Mouse (Mus musculus): ENCODE data around the gene Inka2.

Inka2 gene

DNA sequence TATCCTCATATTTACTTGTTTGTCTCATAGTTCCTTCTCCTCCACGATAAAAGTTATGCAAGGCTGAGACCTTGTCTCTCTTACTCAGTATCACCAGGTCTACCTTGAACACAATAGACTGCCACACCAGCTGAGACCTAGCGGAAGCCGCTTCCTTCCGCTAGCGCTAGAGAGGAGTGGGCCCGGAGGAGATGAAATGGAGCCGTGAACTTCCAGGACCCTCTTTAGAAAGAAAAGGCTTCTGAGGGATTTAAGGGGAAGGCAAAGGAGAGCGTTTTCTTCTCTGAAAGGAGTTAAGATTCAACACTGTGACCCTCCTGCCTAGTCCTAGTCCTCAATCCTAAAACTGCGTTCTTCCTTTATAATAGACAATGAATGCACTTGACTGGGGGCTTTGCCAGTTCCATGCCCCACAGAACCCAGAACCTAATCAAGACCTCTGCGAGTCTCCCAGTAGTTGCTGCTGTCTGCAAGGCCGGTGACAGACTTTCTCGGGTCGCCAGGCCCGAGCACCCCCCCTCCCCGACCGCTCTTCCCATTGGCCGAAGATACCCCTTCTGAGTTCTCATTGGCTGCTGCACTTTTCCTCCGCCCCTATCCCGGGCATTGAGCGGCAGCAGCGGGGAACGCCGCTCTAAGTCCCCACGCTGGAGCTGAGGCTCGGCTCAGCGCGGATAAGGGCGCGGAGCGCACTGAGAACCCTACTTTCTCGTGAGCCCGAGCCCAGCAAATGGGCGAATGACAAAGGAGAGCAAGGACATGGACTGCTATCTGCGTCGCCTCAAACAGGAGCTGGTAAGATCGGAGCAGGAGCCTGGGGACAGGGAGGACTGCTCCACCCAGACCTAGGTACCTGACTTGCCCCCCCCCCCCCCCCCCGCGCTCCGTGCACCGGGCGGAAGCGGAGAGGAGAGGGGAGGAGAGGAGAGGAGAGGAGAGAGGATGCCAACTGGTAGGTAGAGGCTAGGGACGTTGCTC lies at the start of gene Inka2:
Inka2 (plus strand) TSS at position 569 of the 978 bp plus-strand sequence.
- DNase-seq: peak; percentile 64

DNA sequence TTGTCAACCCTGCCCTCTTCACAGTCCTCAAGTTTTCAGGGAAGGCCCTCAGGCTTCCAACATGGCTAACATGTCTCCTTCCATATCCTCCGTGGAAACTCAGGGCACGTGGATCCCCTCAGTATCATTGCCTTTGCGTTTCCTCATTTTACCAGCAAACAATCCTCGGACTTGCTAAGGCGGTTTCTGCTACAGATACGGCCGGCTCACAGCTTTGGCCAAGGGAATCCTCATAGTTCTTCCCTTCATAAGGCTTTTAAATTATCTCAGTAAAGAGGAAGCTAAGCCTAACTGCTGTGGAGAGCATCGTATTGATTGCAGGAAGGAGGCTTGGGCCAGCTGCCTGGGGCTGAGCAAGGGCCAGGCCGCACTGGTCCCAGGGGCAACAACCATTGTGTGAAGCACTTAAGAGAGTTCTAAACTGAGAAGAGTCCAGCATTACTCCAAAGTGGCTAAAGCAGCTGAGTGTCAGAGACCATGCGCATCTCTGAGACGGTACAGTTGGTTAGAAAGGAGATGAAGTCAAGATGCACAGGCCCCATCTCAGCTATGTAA lies 49.3 kb upstream of the Inka2 start:
- DNase-seq: no peak

DNA sequence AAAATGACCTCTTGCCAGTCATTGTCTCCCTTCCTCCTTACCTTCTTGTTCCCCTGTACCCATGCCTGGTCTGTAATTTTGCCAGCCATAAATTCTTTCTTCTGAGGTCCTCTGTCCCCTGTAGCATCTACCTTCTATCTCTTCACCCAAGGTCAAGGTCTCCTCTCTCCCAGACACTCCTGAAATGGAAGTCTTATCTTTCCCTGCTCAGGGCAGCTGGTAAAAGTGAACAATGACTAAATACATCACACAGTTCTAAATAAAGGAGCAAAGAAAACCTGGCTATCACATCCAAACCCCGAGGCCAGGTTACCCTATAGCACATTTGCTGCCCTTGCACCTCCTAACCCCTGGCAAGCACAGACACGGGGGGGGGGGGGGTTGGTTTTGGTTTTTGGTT lies 43.9 kb upstream of the Inka2 start:
- no peak for DNase-seq

DNA sequence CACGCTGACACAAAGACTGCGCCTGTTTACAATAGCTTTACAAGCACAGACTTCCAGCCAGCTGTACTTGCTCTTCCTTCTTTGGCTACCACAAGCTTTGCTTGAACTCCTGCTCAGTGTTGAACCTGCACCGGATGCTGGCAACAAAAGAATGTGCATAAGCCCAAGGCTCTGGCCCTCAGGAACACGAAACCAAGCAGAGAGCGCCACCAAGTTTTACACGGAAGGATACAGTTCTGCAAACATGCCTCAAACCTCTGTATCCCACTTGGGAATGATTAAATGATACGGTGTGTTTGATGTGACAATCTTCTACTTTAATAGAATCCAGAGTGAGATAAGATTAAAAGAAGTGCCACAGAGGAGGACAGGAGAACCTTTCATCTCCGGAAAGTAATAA lies 41.4 kb upstream of the Inka2 start:
- peak; percentile 26 for DNase-seq

DNA sequence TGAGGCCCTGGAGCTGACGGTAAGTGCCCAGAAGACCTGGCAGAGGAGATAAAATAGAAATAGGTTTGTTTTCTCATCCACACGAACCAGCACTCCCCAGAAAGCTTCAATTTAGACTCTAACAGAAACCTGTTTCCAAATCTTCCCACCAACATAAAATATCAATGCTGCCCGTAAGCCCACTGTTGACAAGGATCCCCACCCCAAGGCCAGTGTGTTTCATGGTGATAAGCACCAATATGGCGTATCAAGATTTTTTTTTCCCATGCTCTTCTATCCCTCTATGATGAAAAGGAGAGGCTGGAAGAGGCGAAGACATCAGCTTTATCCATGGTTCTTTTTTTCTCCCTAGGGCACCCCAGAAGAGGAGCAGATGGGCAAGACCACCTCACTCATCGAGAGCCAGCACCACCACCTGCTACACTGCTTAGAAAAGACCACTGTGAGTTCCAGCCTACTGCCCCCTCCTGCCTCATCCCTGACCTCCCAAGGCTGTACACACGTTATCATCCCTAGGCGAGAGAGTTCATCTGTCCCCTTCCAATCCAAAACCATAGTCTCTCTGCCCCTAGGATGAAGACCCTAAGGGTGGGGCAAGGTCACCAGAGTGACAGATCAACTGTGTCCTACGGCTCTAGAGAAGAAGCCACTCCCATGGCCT lies 39.2 kb upstream of the Inka2 start:
- DNase-seq: no peak

DNA sequence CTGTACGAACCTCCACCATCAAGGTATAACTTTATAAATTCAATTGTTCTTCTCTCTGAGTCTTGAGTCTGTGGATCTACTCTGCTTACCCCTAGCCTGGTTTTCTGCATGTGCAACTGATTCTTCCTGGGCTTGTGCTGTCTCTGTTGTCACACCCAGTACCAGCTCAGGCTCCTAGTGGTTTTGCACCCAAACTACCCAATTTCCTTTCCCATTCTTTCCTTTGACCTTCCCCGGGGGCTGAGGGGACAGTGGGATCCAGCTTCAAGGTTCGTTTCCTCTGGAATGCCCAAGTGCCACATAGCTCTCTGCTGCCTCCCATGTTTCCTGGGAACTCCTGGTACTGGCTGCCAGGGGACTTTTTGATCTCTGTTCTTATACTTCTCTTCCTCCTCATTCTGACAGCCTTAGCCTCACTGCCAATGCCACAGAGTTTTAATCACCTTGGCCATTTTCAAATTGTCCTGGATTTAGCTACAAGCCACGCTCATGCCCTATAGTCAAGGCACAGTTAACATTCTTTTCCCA lies 37.3 kb upstream of the Inka2 start:
- DNase-seq: no peak

DNA sequence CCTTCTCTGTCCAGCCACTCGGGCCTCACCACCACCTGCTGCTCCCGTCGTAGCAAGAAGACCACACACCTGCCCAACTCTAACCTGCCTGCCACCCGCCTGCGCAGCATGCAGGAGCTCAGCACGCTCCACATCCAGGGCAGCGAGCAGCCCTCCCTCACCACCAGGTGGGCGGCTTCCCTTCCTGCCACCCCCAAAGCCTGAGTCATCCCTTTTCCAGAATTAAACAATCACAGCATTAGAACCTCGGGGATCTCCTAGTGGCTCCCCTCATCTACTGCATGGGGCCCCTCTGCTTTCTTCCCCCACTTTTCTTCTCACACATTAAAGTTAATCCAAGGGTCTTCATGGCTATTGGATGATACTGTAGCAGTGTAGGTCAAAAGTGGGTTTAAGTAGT lies 36.2 kb upstream of the Inka2 start:
- DNase-seq: no peak

DNA sequence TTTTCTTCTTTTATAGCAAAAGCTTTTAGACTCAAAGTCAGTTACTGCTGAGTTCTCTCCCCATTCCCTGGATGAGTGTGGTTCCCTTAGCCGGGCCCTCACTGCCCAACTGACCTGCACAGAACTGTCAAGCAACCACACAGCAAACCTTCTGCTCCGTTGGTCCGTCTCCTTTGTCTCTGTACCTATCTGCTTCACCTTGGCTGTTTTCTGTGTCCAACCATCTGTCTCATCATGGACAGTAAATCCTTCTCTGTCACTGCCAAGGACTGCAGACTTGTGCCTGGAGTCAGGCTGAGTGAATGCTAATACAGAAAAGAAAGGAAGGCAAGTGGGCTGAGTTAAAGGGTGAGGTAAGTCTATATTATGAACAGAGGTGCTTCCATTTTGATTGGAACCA lies 34.6 kb upstream of the Inka2 start:
- DNase-seq: no peak

DNA sequence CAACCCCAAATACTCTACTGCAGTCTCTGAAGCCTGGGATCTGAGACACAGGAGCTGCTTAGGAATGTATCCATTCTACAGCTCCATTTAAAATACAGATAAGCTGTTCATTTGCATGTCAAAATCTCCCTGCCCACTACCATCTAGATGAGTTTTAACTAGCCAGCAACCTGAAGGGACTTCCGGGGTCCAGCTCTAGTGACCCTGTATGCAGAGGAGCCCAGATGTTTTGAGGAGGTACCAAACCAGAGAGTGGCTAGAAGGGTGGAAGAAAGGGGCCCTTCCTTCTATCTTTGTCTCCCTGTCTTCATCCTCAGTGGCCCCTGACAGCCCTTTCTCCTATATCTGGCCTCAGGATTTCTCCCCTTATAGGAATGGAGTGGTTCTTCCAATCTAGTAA lies 33.6 kb upstream of the Inka2 start:
- no peak for DNase-seq

DNA sequence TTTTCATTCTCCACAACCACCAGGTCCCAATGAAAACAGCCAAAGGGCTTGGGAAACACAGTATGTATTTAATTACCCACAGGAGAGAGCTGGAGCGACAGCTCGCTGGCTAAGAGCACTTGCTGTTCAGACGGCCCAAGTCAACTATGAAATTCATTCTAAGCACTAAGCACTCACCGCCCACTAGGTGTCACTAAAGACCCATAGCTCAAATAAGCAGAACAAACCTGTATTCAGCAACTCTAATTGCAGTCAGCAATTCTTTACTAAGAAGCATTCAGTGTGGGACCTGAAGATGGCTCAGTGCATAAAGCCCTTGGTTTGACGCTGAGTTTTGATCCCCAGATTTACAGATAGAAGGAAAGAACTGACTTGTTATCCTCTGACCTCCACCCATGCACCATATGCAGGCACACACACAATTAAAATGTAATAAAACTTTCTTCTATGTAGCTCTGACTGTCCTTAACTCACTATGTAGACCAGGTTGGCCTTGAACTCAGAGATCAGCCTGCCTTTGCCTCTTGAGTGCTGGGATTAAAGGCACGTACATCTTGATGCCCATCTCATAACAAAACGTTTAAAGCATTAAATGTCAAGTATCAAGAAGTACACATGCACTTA lies 29.7 kb upstream of the Inka2 start:
- peak; percentile 84 for DNase-seq

DNA sequence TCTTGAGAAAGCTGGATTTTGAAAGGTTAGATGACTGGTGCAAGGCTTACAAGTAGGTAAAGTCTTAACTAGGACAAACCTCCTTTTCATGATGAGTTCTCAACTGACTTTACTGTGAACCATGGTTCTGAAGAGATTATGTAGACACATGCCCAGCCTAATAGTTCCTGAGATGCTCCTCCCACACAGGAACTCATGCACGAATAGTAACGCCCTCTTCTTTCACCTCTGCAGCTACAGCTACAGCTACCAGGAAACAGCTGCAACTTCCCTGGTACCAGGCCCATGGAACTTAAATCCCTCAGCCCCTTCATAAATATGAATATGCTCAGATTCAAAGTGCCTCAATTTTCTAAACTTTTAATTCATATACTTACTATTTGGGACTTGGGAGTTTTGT lies 28.5 kb upstream of the Inka2 start:
- no peak for DNase-seq

DNA sequence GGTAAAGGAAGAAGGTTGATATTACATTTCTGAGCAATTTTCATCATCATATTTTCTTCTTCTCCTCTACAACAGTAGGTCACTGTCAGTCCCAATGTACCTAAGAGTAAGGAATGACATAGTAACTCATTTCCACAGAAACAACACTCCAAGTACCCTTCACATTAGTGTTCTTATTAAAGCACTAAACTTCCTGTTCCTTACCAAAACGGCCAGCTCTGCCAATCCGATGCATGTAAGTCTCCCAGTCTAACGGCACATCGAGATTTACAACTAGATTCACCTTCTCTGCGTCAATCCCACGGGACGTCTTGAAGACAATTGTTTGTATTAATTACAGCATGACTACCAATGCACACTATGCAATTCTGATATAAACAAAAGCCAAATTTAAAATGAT lies 24.1 kb upstream of the Inka2 start:
- DNase-seq: no peak

DNA sequence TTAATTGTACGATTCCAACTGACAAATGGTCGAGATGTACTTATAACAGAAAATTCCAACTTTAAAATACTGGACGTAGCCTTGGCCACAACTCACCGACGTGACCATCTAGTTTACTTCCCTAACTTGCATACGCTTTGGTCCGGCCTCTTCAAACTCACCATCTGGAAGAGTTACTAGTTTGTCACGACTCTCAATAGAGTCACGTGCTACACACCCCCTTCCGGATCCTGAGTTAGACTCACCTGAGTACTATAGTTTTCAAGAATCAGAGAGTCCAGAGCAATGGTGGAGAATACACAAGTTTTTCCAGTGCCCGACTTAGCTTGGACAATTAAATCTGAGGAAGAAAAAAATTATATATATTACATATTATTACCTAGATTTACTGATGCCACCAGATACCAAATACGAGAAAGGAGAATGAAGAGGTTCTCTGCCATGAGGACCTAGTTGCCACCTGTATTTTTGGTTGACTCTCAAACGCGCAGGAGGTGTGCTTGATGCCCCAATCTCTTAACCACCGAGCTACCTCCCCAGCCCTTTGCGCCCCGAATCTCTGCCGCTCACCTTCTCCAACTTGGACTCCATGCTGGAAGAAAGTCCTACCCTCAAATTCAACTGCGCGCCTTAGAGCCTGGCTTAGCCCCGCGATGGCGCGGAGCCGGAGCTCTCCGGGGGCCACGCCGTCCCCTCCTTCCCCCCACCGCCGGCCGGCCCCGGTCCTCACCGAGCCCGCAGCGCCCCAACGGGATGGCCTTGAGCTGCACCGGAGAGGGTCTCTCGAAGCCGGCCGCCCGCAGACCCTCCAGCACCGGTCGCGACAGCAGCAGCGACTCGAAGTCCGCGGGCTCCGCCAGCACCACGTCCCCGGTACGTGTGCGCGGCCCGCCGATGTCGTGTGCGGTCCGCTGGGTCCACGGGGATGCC lies 17.7 kb upstream of the Inka2 start:
- DNase-seq: no peak

DNA sequence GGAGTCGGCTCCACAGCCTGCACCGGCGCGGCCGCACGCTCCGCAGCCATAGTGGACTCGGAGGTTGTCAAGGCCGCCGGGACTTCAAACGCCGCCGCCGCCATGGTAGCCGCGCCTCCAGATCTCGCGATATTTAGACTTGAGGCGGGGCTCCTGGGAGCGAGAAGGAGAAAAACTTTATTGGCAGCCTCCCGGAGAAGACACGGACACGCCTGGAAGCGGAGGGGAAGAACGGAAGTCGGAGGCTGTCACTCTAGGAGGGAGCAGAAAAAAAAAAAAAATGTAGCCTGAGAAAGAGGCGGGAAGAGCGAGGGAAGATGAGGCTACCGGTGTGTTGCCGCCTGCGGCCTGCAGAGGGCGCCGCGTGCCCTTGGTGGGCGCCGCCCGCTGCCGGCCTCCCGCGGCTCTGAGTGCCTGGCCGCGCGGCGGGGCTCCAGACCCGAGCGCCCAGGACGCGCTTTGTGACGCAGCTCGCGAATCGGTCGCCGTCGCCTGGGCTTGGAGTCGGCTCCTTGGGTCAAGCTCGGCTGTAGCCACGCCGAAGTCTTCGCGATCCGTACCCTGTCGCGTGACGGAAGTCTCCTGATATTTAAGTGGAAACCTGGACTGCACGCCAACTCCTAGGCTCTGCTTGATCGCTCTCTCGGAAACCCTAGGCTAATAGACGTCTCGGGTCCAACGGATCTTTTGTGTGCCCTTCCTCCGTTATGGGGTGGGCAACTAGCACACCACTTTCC lies 16.9 kb upstream of the Inka2 start, which contains the start of gene Ddx20:
Ddx20 (minus strand) TSS at position 251 of the 737 bp plus-strand sequence.
- DNase-seq: peak; percentile 98

DNA sequence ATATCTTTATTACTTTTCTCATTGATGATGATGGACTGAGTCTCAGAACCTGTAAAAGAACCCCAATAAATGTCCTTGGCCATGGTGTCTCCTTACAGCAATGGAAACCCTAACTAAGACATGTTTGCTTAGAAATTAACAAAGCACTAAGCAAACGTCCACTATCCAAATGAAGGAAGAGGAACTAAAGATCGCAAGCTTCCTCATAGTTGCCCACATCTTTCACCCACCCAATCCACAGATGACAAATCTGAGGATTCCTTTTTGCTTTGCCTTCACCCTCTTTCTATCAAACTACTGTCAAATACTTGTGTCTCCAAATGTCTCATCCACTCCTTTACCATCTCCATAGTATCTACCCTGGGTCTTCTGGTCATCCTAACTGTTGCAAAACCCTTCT lies 15.9 kb upstream of the Inka2 start:
- no peak for DNase-seq

DNA sequence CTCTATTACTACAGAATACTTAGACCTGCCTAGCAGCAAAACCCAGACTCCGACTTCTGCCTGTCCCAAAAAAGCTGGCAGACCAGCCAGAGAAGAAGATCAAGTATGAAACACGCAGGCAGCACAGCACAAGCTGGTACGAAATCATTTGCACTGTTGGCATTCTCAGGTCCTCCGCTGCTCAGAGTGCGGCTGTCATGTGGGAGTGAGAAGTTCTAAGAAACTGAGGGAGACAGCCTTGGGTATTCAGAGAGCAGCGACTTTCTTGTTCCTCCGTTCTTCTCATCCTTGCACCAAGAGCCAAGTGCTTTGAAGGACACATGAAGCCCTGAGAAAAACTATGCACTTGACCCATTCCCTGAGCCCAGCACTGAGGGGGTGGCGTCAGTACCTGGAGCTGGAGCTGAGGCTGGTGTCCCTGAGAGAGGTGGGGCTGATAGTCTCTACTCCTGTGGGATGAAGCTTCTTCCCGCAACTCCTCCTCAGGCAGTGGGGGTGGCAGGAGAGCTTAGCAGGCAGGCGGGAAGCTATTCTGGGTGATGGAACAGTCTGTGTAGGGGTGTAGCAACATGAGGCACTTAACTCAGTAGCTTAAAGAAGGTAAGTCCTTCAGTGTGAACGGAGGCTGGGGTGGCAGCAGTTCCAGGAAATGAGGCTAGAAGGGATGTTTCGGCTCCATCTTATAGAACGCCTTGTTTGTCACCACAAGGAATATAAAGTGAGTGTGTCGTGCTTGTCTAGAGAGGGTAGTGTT lies 10.9 kb upstream of the Inka2 start:
- no peak for DNase-seq

DNA sequence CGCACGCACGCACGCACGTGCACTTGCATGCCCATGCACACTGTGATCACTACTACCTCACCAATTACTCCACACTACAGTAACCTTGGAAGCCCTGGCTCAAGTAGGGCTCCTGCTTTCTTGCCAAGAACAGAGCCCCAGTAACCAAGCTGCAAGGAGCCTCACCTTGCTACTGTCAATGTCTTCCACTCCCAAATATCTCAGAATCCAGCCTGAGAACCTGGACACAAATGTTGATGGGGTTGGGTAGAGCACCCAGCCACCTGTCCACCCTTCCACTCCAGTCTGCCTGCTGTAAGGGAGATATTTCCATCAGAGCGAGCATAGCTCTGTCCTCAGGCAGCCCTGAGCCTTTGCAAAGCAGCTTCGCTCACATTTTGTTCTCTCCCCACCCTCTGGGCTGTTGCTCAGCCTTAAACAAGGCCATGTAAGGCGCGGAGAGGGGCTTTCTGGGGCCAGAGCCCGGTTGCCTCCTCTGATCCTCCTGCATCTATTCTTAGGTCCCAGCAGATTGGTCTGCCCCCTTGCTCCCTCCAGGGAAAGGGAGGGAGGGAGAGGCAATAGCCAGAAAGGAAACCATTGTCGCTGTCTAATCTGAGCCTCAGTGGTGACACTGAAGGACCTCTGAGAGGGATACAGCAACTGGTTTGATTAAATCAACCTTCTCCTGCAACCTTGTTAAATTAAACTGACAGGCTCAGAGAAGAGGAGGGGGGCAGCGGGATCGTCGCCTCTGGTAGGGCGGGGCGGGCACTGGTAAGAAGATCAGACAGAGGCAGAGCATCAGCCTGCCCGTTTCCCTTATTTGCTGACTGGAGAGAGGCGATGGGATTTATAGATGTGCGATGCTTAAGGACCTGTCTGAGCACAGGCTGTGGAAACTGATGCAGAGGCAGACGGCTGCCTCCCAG lies 8.7 kb upstream of the Inka2 start:
- DNase-seq: no peak

DNA sequence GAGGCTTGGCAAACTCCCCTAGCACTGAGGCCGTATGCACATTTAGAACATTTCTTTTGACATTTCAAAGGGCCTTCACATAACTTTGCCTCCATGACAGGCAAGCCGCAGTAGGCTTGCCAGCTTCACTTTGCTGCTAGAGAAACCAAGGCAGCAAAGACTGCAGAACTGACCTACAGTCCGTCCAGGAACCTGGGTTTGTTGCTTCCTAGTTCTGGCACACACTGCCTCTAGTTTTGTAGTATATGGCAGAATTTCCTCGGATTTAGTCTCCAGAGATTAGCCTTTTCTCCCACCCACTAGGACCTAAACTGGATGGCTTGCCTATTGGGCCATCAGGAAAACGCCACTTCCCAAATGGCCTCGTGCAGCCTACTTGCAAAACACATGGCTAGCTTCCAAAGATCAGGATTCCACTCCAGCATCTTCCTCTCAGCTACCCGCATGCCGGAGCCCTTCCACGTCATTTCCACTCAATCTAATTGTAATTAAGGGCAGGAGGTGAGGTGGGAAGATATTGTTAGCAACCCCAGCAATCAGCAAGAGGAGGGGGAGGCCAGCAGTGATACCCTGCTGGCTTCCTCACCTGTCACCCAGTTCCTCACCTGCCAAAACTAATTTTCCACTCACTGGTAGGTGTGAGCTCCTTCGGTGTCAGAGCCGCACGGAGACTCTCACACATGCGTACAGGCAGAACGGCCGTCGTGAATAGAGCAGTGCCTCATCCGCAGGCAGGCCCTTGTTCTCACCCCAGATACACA lies 7.8 kb upstream of the Inka2 start:
- no peak for DNase-seq

DNA sequence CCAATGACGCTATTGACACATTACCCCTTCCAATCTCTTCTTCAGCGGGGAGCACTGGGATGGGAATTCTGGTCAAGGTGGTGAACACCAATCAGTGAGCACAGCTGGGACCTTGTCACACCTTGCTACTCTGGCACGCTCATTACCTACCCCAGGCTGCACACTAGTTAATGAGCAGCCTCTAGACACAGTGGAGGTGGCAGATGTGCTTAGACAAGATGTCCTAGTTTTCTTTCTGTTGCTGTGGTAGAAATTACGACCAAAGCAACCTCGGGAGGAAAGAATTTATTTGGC lies 7.3 kb upstream of the Inka2 start:
- DNase-seq: no peak

All from kidney, adult 9 months (tissue).